Mouse (Mus musculus) bone marrow macrophage, adult 2 months (primary cell): Measurements from ENCODE around the gene H6pd.

ENCODE experiments used
- CTCF ChIP-seq: IDR thresholded peaks from 2 replicates; pipeline ENCODE4 v1.5.1; 2012; ENCODE audit warnings: low read depth, mild to moderate bottlenecking, low read length, moderate library complexity
- POLR2A ChIP-seq: IDR thresholded peaks from 2 replicates; pipeline ENCODE4 v1.6.1; 2012; ENCODE audit warnings: mild to moderate bottlenecking, low read depth, low read length, borderline replicate concordance

- TF ChIP-seq CTCF, result no peak
- no peak for TF ChIP-seq POLR2A
These were observed 21.1 kb upstream of the H6pd start for GRCm38 (mm10) chr4:150029885-150030284.
